Mouse (Mus musculus) intestine, embryonic 15.5 days (tissue): ENCODE results near the gene Scrn1. TPM values are rescaled to one million over a fixed set of nuclear protein-coding genes. Genes with fewer than 3 reads are reported as not detected.
A peak's percentile ranks its signal among the peaks of the same experiment; 100 is the strongest.

Experiments used
- ATAC-seq: fragments of 200-750 bp; cut with Nextera tagmentation; 2 replicates; pipeline ENCODE4 v1.8.0; 2017; ENCODE audit warnings: moderate TSS enrichment, moderate library complexity
- H3K27ac ChIP-seq: fragments of 300-500 bp; sonication (generic); 2 replicates; pipeline ENCODE4 v1.5.1; 2015; ENCODE audit warnings: mild to moderate bottlenecking, inconsistent platforms
- H3K27me3 ChIP-seq: fragments of 300-500 bp; sonication (generic); replicated peaks from 2 replicates; pipeline ENCODE4 v1.6.1; 2015; ENCODE audit warnings: inconsistent platforms
- H3K36me3 ChIP-seq: fragments of 300-500 bp; sonication (generic); 2 replicates; pipeline ENCODE4 v1.6.1; 2015; ENCODE audit warnings: inconsistent platforms
- H3K4me1 ChIP-seq: fragments of 300-500 bp; sonication (generic); replicated peaks from 2 replicates; pipeline ENCODE4 v1.6.1; 2015; ENCODE audit warnings: inconsistent platforms
- H3K4me2 ChIP-seq: fragments of 300-500 bp; sonication (generic); replicated peaks from 2 replicates; pipeline ENCODE4 v1.6.1; 2015; ENCODE audit warnings: mild to moderate bottlenecking, inconsistent platforms
- H3K4me3 ChIP-seq: fragments of 300-500 bp; sonication (generic); replicated peaks from 2 replicates; pipeline ENCODE4 v1.5.1; 2015; ENCODE audit warnings: inconsistent platforms
- H3K9ac ChIP-seq: fragments of 300-500 bp; sonication (generic); 2 replicates; pipeline ENCODE4 v1.6.1; 2015; ENCODE audit warnings: inconsistent platforms
- H3K9me3 ChIP-seq: fragments of 300-500 bp; sonication (generic); 2 replicates; pipeline ENCODE4 v1.6.1; 2016; ENCODE audit warnings: inconsistent platforms
- WGBS: fragments of 180-500 bp; shearing (Covaris S2); methylation state at CpG from one replicate; pipeline ENCODE4 v1.1.7; 2015; 5-methylcytosine and 5-hydroxymethylcytosine counted together
- polyA plus RNA-seq: library from polyadenylated mRNA; unstranded; fragments of >200 nt; fragmentation: Nextera tagmentation; extraction: Ambion mirVana; gene quantifications from 2 replicates; pipeline ENCODE4 v1.2.1, GENCODE M21; 2015

Gene Scrn1
- polyA plus RNA-seq, 1 experiment from 2014 or later, result 6.4 TPM

- H3K4me2 ChIP-seq, result peak overlapping the region; percentile 76
- H3K4me1 ChIP-seq, result peaks cover 18% of the 10 kb centered on the region
- H3K9ac ChIP-seq, result peak overlapping the region; percentile 60
- H3K9me3 ChIP-seq, result no peaks in the 10 kb centered on the region
- H3K36me3 ChIP-seq, result no peaks in the 10 kb centered on the region
- peak overlapping the region; percentile 61 for H3K27ac ChIP-seq
- under 1% methylated on average over 20 of the region's 20 CpGs for WGBS
- ATAC-seq, result peak; percentile 85
- peak overlapping the region; percentile 45 for H3K4me3 ChIP-seq
- no peaks in the 10 kb centered on the region for H3K27me3 ChIP-seq
Observed at GRCm38 (mm10) chr6:54592938-54593535, 26.7 kb upstream of the Scrn1 start.

GRCm38 (mm10) chr6:54591778-54592177 lies 25.5 kb upstream of the Scrn1 start:
- no peak for ATAC-seq
- Histone ChIP-seq H3K9ac (peak overlapping the region; percentile 5; the same call in 1 of the 2 replicates), H3K27me3 (no peaks in the 10 kb centered on the region), H3K27ac (no peak overlapping the region), H3K4me1 (peaks cover 18% of the 10 kb centered on the region), H3K4me2 (peak overlapping the region; percentile 50), H3K4me3 (peak overlapping the region; percentile 21), H3K9me3 (no peaks in the 10 kb centered on the region), H3K36me3 (no peaks in the 10 kb centered on the region)
- 33% methylated on average over 6 of the region's 6 CpGs for WGBS

GRCm38 (mm10) chr6:54590691-54591090 lies 24.4 kb upstream of the Scrn1 start:
- Histone ChIP-seq H3K27me3 (no peaks in the 10 kb centered on the region), H3K4me3 (no peak overlapping the region), H3K4me2 (0 out of 2 replicates have a peak overlapping the region, but pooled peaks have one; percentile 50), H3K27ac (no peak overlapping the region), H3K9ac (no peak overlapping the region), H3K4me1 (peaks cover 11% of the 10 kb centered on the region), H3K36me3 (no peaks in the 10 kb centered on the region), H3K9me3 (no peaks in the 10 kb centered on the region)
- 97% methylated on average over 2 of the region's 2 CpGs for WGBS
- no peak for ATAC-seq

GRCm38 (mm10) chr6:54588212-54588611 lies 21.9 kb upstream of the Scrn1 start:
- Histone ChIP-seq H3K4me3 (no peak overlapping the region), H3K36me3 (0 out of 2 replicates have a peak, but pooled peaks cover 7% of the 10 kb centered on the region), H3K4me1 (peaks cover 7% of the 10 kb centered on the region; the same call in 1 of the 2 replicates), H3K27ac (no peak overlapping the region), H3K9me3 (no peaks in the 10 kb centered on the region), H3K4me2 (no peak overlapping the region), H3K9ac (no peak overlapping the region), H3K27me3 (no peaks in the 10 kb centered on the region)
- ATAC-seq, result no peak
- WGBS, result 70% methylated on average over 1 of the region's 1 CpGs

GRCm38 (mm10) chr6:54587683-54588082 lies 21.4 kb upstream of the Scrn1 start:
- Histone ChIP-seq H3K4me1 (peaks cover 7% of the 10 kb centered on the region; the same call in 1 of the 2 replicates), H3K36me3 (0 out of 2 replicates have a peak, but pooled peaks cover 7% of the 10 kb centered on the region), H3K9me3 (no peaks in the 10 kb centered on the region), H3K4me2 (no peak overlapping the region), H3K9ac (no peak overlapping the region), H3K27ac (no peak overlapping the region), H3K4me3 (no peak overlapping the region), H3K27me3 (no peaks in the 10 kb centered on the region)
- ATAC-seq, result no peak
- WGBS, result 70% methylated on average over 4 of the region's 4 CpGs

- Histone ChIP-seq H3K4me1 (peaks cover 6% of the 10 kb centered on the region; the same call in 1 of the 2 replicates), H3K9me3 (no peaks in the 10 kb centered on the region), H3K9ac (no peak overlapping the region), H3K27ac (no peak overlapping the region), H3K27me3 (no peaks in the 10 kb centered on the region), H3K4me3 (no peak overlapping the region), H3K36me3 (0 out of 2 replicates have a peak, but pooled peaks cover 7% of the 10 kb centered on the region), H3K4me2 (no peak overlapping the region)
- 83% methylated on average over 8 of the region's 8 CpGs for WGBS
- no peak for ATAC-seq
Observed at GRCm38 (mm10) chr6:54586911-54587310, 20.6 kb upstream of the Scrn1 start.

- Histone ChIP-seq H3K27me3 (no peaks in the 10 kb centered on the region), H3K4me1 (0 out of 2 replicates have a peak, but pooled peaks cover 2% of the 10 kb centered on the region), H3K4me3 (no peak overlapping the region), H3K9me3 (no peaks in the 10 kb centered on the region), H3K27ac (no peak overlapping the region), H3K36me3 (0 out of 2 replicates have a peak, but pooled peaks cover 7% of the 10 kb centered on the region), H3K4me2 (no peak overlapping the region), H3K9ac (no peak overlapping the region)
- no peak for ATAC-seq
- 32% methylated on average over 2 of the region's 2 CpGs for WGBS
Observed at GRCm38 (mm10) chr6:54586175-54586574, 19.9 kb upstream of the Scrn1 start.

GRCm38 (mm10) chr6:54573218-54573955 lies 7.1 kb upstream of the Scrn1 start:
- 14% methylated on average over 6 of the region's 6 CpGs for WGBS
- H3K4me3 ChIP-seq, result no peak overlapping the region
- H3K27me3 ChIP-seq, result no peaks in the 10 kb centered on the region
- ATAC-seq, result peak; percentile 59
- no peak overlapping the region for H3K9ac ChIP-seq
- 0 out of 2 replicates have a peak overlapping the region, but pooled peaks have one; percentile 26 for H3K4me2 ChIP-seq
- H3K9me3 ChIP-seq, result no peaks in the 10 kb centered on the region
- no peaks in the 10 kb centered on the region for H3K36me3 ChIP-seq
- no peak overlapping the region for H3K27ac ChIP-seq
- H3K4me1 ChIP-seq, result no peaks in the 10 kb centered on the region

GRCm38 (mm10) chr6:54569776-54570175 lies 3.5 kb upstream of the Scrn1 start:
- H3K9ac ChIP-seq, result no peak overlapping the region
- ATAC-seq, result no peak
- H3K9me3 ChIP-seq, result no peaks in the 10 kb centered on the region
- 24% methylated on average over 7 of the region's 7 CpGs for WGBS
- H3K27me3 ChIP-seq, result no peaks in the 10 kb centered on the region
- H3K4me1 ChIP-seq, result peaks cover 5% of the 10 kb centered on the region; the same call in 1 of the 2 replicates
- H3K27ac ChIP-seq, result no peak overlapping the region
- no peak overlapping the region for H3K4me3 ChIP-seq
- no peaks in the 10 kb centered on the region for H3K36me3 ChIP-seq
- H3K4me2 ChIP-seq, result no peak overlapping the region

- Histone ChIP-seq H3K4me1 (peaks cover 5% of the 10 kb centered on the region; the same call in 1 of the 2 replicates), H3K9me3 (no peaks in the 10 kb centered on the region), H3K27ac (no peak overlapping the region), H3K9ac (peak overlapping the region; percentile 51; the same call in 1 of the 2 replicates), H3K4me3 (peak overlapping the region; percentile 56), H3K4me2 (peak overlapping the region; percentile 94), H3K27me3 (no peaks in the 10 kb centered on the region), H3K36me3 (no peaks in the 10 kb centered on the region)
- ATAC-seq, result peak; percentile 29
- WGBS, result 4% methylated on average over 6 of the region's 6 CpGs
Observed at GRCm38 (mm10) chr6:54566546-54566919, 244 bp upstream of the Scrn1 start.

GRCm38 (mm10) chr6:54565012-54565411 lies 1.3 kb downstream of the Scrn1 start:
- no peaks in the 10 kb centered on the region for H3K9me3 ChIP-seq
- no peak overlapping the region for H3K4me3 ChIP-seq
- no peaks in the 10 kb centered on the region for H3K27me3 ChIP-seq
- H3K9ac ChIP-seq, result no peak overlapping the region
- no peak for ATAC-seq
- WGBS, result 47% methylated on average over 3 of the region's 3 CpGs
- H3K4me1 ChIP-seq, result peaks cover 5% of the 10 kb centered on the region; the same call in 1 of the 2 replicates
- no peak overlapping the region for H3K27ac ChIP-seq
- H3K36me3 ChIP-seq, result no peaks in the 10 kb centered on the region
- H3K4me2 ChIP-seq, result no peak overlapping the region; the same call in 1 of the 2 replicates

- H3K4me2 ChIP-seq, result no peak overlapping the region
Observed at GRCm38 (mm10) chr6:54564506-54564991, 1.7 kb downstream of the Scrn1 start.

More at GRCm38 (mm10) chr6:54564506-54564991, 1.7 kb downstream of the Scrn1 start:
- H3K27me3 ChIP-seq, result no peaks in the 10 kb centered on the region
- ATAC-seq, result no peak
- H3K4me3 ChIP-seq, result no peak overlapping the region
- peaks cover 5% of the 10 kb centered on the region; the same call in 1 of the 2 replicates for H3K4me1 ChIP-seq
- 64% methylated on average over 9 of the region's 9 CpGs for WGBS
- H3K9me3 ChIP-seq, result no peaks in the 10 kb centered on the region
- no peaks in the 10 kb centered on the region for H3K36me3 ChIP-seq
- H3K9ac ChIP-seq, result no peak overlapping the region
- no peak overlapping the region for H3K27ac ChIP-seq
